Mouse (Mus musculus): ENCODE results near the gene Cul4a.
"Not testable (repeated sequence)": the region's sequence is repeated elsewhere in the genome, so short reads cannot be mapped to it uniquely, and the experiment has no call there.

The Cul4a gene

GRCm38 (mm10) chr8:13105087-13105881, at the start of gene Cul4a, which contains the start of gene Pcid2:
Gene Cul4a, plus strand, starts transcription at chr8:13105621.
Gene Pcid2, minus strand, starts transcription at chr8:13105459.
- in situ Hi-C loops (cut with MboI, MseI), result loop anchor here (10.0 kb wide), 2 partner anchors 680 to 1550 kb away; partner anchors contain the start of genes Cars2 (in 2 of the 2), Ing1 (in 2 of the 2) and Upf3a (in 1 of the 2)

DNA sequence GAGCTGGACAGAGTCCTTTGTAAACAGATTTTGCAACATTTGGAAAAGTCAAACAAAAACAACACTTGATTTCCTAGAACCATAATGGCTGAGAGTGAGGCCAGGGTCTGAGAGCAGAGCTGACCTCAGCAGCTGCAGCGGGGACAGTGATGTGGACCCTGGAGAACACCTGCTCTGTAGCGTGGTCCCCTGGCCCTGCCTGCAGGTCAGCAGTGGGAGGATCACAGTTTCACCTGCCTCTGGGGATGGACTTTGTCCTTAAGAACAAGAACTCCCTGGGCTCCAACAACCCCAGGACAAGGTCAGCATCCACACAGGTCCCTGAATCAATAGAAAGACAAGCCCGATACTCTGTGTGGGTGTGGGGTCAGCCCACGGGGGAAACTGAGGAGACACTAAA, 48.1 kb upstream of the Cul4a start:
- in situ Hi-C loops (cut with MboI, MseI), result no loop called here

DNA sequence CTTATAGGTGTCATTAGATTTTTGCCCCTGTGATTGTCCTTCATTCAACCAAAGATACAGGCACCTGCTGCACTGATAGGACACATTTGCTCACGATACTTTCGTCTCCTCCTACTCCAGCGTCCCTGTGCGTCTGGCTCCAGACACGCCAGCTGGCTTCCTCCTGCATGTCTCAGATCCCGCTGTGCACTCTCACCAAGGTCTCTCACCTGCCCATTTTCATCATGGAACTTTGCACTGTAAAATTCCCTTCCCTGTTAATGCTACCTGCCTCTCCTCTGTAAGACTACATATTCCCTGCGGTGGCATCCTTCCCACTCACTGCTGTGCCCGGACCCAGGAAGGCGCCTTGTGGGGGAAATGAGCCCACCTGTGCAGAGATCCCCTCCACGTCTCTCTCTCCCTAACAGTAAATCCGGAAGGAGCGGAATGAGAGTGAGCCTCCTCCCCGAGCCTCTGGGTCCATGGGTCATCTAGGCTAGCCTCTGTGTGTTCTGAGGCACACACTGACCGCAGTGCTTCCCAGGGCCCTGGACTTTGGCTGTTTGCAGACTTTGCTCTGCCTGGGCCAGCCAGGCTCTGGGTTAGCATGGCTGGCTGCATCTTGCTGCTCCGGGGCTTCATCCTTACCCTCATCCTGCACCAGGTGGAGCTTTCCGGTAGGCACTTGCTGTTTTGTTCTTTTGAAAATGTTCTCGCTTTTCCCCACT, 44.8 kb upstream of the Cul4a start, which contains the start of gene Proz:
Gene Proz (plus strand): TSS at position 474 of the 710 bp plus-strand sequence.
- in situ Hi-C loops (cut with MboI, MseI), result no loop called here

DNA sequence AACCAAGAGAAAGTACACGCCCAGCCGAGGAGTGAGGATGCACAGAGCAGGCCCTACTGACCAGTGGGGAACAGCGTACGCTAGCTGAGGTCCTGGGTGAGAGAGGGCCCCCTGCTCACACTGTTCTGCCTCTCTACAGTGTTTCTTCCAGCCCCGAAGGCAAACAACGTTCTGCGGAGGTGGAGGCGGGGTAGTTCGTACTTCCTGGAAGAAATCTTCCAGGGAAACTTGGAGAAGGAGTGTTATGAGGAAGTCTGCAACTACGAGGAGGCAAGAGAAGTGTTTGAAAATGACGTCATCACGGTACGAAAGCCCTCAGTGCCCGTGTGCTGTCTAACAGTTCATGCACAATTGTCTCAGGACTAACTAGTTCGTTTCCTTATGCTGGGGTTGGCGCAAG, 42.3 kb upstream of the Cul4a start:
- in situ Hi-C loops (cut with MboI, MseI), result no loop called here

DNA sequence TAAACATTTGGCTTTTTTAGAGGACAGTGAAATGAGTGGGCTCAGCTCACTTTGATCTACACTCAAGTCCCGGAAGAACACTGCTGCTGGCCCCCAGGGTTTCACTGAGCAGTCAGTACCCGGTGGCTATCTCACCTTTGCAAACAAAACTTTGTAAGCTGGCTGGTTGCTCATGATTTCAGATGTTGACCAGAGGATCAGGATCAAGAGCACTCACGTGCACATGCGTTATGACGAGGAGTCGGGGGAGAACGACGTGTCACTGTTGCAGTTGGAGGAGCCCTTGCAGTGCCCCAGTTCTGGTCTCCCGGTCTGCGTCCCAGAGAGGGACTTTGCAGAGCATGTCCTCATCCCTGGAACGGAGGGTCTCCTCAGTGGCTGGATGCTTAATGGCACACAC, 32.2 kb upstream of the Cul4a start:
- in situ Hi-C loops (cut with MboI, MseI), result no loop called here

DNA sequence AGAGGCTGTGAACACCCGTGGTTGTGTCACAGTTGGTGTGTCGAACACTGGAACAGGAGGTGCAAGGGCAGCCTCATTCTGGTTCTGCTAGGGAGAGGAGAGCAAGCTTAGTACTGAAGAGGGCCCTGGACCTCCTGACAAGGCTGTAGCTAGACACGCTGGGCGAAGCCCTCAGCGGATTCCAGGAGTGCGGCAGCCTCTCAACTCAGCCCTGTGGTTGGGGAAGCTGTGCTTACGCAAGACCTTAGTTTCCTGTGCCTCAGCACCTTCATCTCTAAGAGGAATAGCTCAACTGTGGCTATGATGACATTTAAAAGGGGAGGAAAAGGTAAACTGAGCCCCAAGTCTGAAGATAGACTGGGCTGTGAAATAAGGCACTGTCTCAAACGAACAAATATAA, 30.4 kb upstream of the Cul4a start:
- in situ Hi-C loops (cut with MboI, MseI), result no loop called here

DNA sequence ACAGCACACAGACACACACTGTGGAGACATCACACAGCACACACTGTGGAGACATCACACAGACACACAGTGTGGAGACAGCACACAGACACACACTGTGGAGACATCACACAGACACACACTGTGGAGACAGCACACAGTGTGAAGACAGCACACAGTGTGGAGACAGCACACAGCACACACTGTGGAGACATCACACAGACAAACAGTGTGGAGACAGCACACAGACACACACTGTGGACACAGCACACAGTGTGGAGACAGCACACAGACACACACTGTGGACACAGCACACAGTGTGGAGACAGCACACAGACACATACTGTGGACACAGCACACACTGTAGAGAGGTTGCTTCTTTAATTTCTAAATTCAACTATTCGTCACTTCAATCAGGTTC, 29.8 kb upstream of the Cul4a start:
- in situ Hi-C loops (cut with MboI, MseI), result not testable (repeated sequence)

DNA sequence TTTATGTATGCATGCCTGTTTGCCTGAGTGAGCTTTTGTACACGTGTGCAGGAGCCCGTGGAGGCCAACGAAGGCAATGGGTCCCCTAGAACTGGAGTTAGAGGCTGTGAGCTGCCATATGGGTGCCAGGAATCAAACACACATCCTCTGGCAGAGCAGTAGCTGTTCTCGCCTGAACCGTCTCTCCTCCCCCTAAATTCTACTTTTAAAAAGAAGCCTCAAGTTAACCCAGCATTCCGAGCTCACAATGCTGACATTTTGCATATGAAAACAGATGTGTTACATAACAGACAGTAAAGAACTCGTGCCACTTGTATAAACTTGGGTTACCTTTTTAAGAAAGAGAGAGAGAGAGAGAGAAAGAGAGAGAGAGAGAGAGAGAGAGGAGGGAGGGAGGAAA, 27.9 kb upstream of the Cul4a start:
- in situ Hi-C loops (cut with MboI, MseI), result no loop called here

DNA sequence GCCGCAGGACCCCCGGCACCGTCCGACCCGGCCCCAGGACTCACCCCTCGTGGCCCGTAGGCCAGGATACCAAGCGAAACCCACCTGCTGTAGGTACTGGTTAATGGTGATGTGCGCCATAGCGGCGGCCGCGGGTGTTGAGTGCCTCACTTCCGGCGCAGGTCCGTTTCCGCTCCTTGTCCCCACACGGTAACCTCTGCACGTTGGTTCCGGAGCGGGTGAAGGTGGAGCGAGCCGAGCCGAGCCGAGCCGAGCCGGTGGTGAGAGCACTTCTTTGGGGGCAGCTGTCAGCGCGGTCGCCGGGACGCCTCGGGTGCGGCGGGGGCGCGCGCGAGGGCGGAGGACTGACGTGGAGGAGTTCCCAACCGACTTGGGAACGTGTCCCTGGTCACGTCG, 732 bp upstream of the Cul4a start:
- in situ Hi-C loops (cut with MboI, MseI), result loop anchor here (10.0 kb wide), 2 partner anchors 680 to 1550 kb away; partner anchors contain the start of genes Cars2 (in 2 of the 2), Ing1 (in 2 of the 2) and Upf3a (in 1 of the 2)

DNA sequence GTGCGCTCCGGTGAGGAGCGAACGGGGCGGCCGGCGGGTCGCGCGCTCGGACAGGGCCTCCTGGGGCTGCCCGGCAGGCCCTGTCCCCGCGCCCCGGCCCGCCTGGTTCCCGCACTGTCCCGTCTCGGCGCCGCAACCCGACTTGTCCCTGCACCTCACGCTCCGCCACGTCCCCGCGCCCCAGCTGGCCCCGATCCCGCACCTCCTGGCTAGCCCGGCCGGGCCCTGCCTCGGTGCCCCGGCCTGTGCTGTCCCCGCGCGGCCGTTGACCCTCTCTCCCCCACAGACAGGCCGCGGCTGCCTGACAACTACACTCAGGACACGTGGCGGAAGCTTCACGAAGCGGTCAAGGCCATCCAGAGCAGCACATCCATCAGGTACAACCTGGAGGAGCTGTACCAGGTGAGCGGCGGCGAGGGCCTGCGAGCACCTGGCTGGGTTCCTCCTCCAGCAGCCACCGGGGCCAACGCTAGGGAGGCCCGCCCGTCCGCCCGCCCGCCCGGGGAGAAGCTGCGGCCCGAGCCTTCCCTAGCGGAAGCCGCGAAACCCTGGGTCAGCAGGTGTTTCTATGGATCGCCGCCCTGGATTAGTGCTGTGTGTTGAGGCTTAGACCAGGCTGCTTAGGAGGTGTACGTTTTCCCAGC, 609 bp downstream of the Cul4a start:
- in situ Hi-C loops (cut with MboI, MseI), result loop anchor here (10.0 kb wide), 2 partner anchors 679 to 1551 kb away; partner anchors contain the start of genes Cars2 (in 2 of the 2), Ing1 (in 2 of the 2) and Upf3a (in 1 of the 2)

DNA sequence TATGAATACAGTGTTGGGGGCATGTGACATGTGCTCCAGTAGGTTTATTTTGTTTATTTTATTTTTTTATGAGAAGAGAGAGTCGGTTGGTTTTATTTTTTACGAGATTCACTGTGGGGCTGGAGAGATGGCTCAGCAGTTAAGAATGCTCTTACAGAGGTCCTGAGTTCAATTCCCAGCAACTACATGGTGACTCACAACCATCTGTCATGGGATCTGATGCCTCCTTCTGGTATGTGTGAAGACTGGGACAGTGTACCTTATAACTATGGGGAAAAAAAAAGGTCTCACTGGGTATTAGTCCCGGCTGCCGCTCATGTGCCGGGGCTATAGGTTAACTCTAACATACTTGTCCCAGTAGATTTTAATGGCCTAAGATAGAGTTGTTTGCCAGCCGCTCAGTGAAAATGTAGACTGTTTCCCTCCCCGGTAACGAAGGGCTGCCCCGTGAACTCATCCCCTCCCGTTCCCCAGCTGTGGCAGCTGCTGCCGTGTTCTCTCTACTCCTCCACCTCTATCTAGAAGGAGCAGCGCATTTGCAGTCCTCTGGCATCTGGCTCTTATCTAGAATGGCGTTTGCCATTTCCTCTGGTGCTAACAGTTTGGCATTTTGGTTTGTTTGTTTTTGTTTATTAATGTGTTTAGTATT, 2.7 kb downstream of the Cul4a start:
- in situ Hi-C loops (cut with MboI, MseI), result loop anchor here (10.0 kb wide), 2 partner anchors 677 to 1553 kb away; partner anchors contain the start of genes Cars2 (in 2 of the 2), Ing1 (in 2 of the 2) and Upf3a (in 1 of the 2)

GRCm38 (mm10) chr8:13108967-13109366, 3.5 kb downstream of the Cul4a start:
- in situ Hi-C loops (cut with MboI, MseI), result loop anchor here (10.0 kb wide), 2 partner anchors 676 to 1554 kb away; partner anchors contain the start of genes Cars2 (in 2 of the 2), Ing1 (in 2 of the 2) and Upf3a (in 1 of the 2)

DNA sequence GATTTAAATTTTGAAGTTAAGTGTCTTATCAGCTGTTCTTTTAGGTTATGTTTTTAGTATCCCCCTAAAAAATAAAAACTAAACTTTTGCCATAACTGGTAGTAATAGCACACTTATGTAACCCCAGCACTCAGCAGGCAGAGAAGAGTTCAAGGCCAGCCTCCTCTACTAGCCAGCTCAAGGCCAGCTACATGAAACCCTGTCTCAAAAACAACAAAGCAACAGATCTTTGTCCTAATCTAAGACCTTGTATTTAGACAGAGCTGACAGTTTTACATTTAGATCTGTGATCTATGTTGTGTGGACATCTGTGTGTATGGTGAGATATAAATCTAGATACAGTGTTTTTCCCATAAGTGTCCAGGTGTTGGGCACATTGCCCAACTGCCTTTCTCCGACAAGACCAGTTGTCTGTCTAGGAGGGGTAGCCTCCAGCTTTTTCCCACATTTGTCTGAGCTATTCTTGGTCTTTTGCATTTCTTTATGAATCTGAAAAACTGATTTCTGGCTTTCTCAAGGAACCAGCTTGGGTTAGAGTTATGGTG, 4.1 kb downstream of the Cul4a start:
- in situ Hi-C loops (cut with MboI, MseI), result loop anchor here (10.0 kb wide), 2 partner anchors 675 to 1555 kb away; partner anchors contain the start of genes Cars2 (in 2 of the 2), Ing1 (in 2 of the 2) and Upf3a (in 1 of the 2)

GRCm38 (mm10) chr8:13111917-13112316, 6.5 kb downstream of the Cul4a start:
- in situ Hi-C loops (cut with MboI, MseI), result no loop called here

DNA sequence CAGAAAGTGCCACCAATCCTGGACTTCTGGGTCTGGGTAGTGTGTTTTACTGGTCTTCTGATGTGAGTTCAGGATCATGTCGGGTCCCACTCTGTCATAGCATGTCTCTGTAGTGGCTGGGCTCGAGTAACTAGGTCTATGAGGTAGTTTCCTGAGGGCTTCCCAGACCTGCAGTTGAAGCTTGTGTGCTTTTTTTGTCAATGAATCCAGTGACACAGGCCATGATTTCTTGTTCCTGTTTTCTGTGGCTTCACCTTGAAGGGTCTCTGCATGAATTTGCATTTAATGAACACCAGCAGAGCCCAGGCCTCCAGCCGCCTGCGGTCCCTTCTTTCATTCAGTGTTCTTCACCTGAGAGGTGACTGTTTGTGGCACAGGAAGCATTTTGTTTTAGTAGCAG, 7.8 kb downstream of the Cul4a start:
- in situ Hi-C loops (cut with MboI, MseI), result no loop called here

DNA sequence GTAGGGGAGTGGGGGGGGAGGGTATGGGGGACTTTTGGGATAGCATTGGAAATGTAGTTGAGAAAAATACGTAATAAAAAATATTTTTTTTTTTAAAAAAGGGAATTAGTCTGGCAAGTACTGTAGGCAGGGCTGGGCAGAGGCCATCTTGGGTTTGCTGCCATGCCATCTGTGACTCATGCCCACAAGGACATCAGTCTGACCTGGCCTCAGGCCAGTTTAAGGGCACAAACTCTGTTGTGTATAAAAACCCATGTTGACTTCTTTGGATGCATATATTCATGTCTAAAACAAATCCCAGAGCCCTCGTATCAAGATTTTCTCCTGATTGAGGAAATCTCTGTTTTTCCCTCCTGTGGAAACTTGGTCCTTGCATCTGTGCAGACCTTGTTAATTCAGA, 11.7 kb downstream of the Cul4a start:
- in situ Hi-C loops (cut with MboI, MseI), result no loop called here

GRCm38 (mm10) chr8:13118516-13118915, 13.1 kb downstream of the Cul4a start:
- in situ Hi-C loops (cut with MboI, MseI), result no loop called here

GRCm38 (mm10) chr8:13120882-13121665, 15.7 kb downstream of the Cul4a start:
- in situ Hi-C loops (cut with MboI, MseI), result no loop called here

GRCm38 (mm10) chr8:13122887-13123421, 17.5 kb downstream of the Cul4a start:
- in situ Hi-C loops (cut with MboI, MseI), result no loop called here

- in situ Hi-C loops (cut with MboI, MseI), result no loop called here
Measured at GRCm38 (mm10) chr8:13124897-13125296, 19.5 kb downstream of the Cul4a start.

Measured in T-helper 17 cell (primary cell).